Mouse (Mus musculus): Measurements from ENCODE around the gene Zmynd15. TPM values are rescaled to one million over a fixed set of nuclear protein-coding genes. Genes with fewer than 3 reads are reported as not detected.
"Not testable (repeated sequence)": the region's sequence is repeated elsewhere in the genome, so short reads cannot be mapped to it uniquely, and the experiment has no call there.

Zmynd15 gene
- polyA plus RNA-seq, 1 experiment from 2014 or later: 1.0 TPM

DNA sequence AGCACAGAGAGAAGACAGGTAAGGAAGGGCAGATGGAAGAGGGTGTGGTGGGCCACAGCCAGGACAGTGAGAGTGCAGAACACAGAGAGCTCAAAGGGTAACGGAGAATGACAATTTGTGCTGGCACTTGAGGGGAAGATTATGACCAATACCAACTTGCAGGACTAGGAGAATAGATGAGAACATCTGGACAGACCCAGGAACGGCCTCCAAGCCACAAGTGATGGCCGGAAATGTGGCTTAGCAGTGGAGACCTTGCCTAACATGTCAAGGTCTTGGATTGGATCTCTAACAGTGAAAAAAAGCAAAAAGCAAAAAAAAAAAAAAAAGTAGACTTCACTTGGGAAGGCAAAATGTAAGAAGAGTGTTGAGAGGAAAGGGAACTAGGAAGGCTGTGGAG lies 10.5 kb downstream of the Zmynd15 start:
- no peak for DNase-seq (ENCODE audit: low spot score)
- Histone ChIP-seq H3K9me3 (ENCODE audit: low read length) (no peaks in the 10 kb centered on the region), H3K27me3 (replicated peaks; ENCODE audit: insufficient read depth, low read length) (no peaks in the 10 kb centered on the region), H3K4me3 (ENCODE audit: low read depth, low read length) (no peak overlapping the region), H3K4me2 (replicated peaks; ENCODE audit: low read depth, low read length) (no peak overlapping the region), H3K4me1 (ENCODE audit: insufficient read depth, low read depth, low read length) (peaks cover 6% of the 10 kb centered on the region; the same call in 1 of the 2 replicates), H3K27ac (ENCODE audit: low read length) (no peak overlapping the region), H3K9ac (replicated peaks; ENCODE audit: low read depth) (no peak overlapping the region), H3K36me3 (ENCODE audit: insufficient read depth, low read length) (no peaks in the 10 kb centered on the region)
- WGBS: 86% methylated on average over 3 of the region's 3 CpGs
- no peak for TF ChIP-seq EP300 (IDR thresholded peaks at IDR 0.05)
- ATAC-seq: no peak

DNA sequence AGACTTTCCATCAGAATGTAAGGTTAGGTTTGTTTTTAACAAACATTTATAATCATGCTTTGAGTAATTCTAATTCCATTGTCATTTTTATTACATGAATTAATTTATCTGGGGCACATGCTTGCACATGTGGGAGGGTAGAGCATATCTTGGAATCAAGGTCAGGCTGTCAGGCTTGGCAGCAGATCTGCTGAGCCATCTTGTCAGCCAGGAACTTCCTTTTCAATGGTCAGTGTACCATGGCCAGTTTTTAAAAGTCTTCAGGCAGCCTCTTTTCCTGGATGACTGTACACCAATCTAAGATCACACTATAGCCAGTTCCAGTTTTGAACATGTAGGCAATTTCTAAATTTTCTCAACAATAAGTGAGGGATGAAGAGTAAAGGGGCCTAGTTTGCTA lies 13.5 kb downstream of the Zmynd15 start:
- DNase-seq (ENCODE audit: low spot score) (no peak), ATAC-seq (no peak)
- TF ChIP-seq CTCF (IDR thresholded peaks at IDR 0.05) (no peak), EP300 (IDR thresholded peaks at IDR 0.05) (no peak)
- H3K9ac ChIP-seq (replicated peaks; ENCODE audit: low read depth): no peak overlapping the region
- no peak overlapping the region for H3K27ac ChIP-seq (ENCODE audit: low read length)
- no peaks in the 10 kb centered on the region for H3K36me3 ChIP-seq (ENCODE audit: insufficient read depth, low read length)
- no peaks in the 10 kb centered on the region for H3K9me3 ChIP-seq (ENCODE audit: low read length)
- no peaks in the 10 kb centered on the region; the same call in 1 of the 2 replicates for H3K4me1 ChIP-seq (ENCODE audit: insufficient read depth, low read depth, low read length)
- no peak overlapping the region for H3K4me2 ChIP-seq (replicated peaks; ENCODE audit: low read depth, low read length)
- no peak overlapping the region for H3K4me3 ChIP-seq (ENCODE audit: low read depth, low read length)
- no peaks in the 10 kb centered on the region for H3K27me3 ChIP-seq (replicated peaks; ENCODE audit: insufficient read depth, low read length)

DNA sequence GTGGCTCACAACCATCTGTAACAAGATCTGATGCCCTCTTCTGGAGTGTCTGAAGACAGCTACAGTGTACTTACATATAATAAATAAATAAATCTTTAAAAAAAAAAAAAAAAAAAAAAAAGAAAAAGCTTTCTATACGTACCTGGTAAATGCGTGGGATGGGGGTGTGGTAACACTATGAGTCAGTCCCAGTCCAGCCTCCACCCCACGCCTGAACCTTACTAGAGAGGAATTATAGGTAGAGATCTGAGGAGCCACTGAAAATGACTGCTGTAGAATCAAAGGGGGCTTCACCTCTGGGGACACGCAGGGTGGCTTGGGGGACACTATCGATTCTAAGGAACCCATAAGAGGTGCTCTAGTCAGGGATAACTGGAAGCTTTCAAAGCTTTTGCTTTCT lies 14.1 kb downstream of the Zmynd15 start:
- not testable (repeated sequence) for H3K36me3 ChIP-seq (ENCODE audit: insufficient read depth, low read length); H3K9me3 ChIP-seq (ENCODE audit: low read length); ATAC-seq; H3K4me3 ChIP-seq (ENCODE audit: low read depth, low read length); H3K9ac ChIP-seq (replicated peaks; ENCODE audit: low read depth); DNase-seq (ENCODE audit: low spot score); H3K4me1 ChIP-seq (ENCODE audit: insufficient read depth, low read depth, low read length); H3K4me2 ChIP-seq (replicated peaks; ENCODE audit: low read depth, low read length); H3K27me3 ChIP-seq (replicated peaks; ENCODE audit: insufficient read depth, low read length); H3K27ac ChIP-seq (ENCODE audit: low read length)
- WGBS: 89% methylated on average over 5 of the region's 5 CpGs

DNA sequence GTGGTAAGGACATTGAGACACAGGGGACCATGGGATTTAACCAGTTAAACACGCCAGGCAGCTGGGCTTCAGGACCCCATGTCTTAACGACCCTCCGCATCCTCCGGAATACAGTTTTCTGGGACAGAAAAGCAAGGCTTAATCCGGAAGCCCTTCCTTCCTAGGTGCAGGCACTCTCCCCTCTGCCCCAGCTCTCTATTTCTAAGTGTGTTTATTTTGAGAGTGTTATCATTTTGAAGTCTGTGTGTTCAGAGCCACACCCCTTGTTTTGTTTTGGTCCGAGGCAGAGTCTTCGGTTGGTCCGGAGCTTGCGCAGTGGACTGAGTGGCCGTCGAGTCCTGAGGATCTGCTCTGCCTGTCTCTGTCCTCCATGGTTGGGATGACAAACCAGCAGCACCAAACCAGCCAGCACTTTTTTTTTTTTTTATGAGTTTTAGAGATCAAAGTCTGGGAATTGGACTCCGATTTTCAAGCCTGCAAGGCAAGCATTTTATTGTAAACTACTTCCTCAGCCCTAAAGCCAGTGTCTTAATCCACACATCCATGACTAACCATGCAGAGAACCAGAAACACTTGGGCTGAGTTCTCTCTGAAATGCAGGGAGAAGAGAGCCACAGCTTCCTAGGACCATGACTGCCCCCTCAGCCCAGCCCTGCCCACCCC lies 15.8 kb downstream of the Zmynd15 start:
- WGBS: 35% methylated on average over 12 of the region's 12 CpGs
- ATAC-seq: no peak

DNA sequence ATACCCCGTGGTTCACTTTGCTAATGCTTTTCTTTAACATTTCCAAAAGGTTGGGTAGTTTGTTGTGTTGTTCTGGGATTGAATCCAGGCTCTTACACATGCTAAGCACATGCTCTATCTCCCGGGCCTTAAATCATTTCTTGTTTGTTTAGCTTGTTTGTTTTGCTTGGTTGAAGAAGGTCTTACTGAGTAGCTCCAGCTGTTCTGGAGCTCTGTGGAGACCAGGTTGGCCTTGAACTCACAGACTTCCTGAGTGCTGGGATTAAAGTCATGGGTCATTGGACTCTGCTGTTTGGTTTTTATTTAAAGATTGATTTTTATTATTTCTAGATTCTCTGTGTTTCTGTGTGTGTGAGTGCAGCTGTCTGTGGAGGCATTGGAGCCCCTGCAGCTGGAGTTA lies 26.3 kb downstream of the Zmynd15 start:
- H3K27ac ChIP-seq (ENCODE audit: low read length): no peak overlapping the region
- H3K4me3 ChIP-seq (ENCODE audit: low read depth, low read length): no peak overlapping the region
- no peak for ATAC-seq
- H3K4me1 ChIP-seq (ENCODE audit: insufficient read depth, low read depth, low read length): no peaks in the 10 kb centered on the region
- no peak overlapping the region for H3K9ac ChIP-seq (replicated peaks; ENCODE audit: low read depth)
- no peaks in the 10 kb centered on the region for H3K9me3 ChIP-seq (ENCODE audit: low read length)
- H3K36me3 ChIP-seq (ENCODE audit: insufficient read depth, low read length): no peaks in the 10 kb centered on the region
- no peaks in the 10 kb centered on the region for H3K27me3 ChIP-seq (replicated peaks; ENCODE audit: insufficient read depth, low read length)
- TF ChIP-seq EP300 (IDR thresholded peaks at IDR 0.05) (no peak), CTCF (IDR thresholded peaks at IDR 0.05) (no peak)
- no peak overlapping the region for H3K4me2 ChIP-seq (replicated peaks; ENCODE audit: low read depth, low read length)
- DNase-seq (ENCODE audit: low spot score): no peak
- WGBS: 33% methylated on average over 2 of the region's 2 CpGs

More for the DNA sequence above, 15.8 kb downstream of the Zmynd15 start:
- no peak overlapping the region for H3K27ac ChIP-seq (ENCODE audit: low read length)
- no peak overlapping the region for H3K4me2 ChIP-seq (replicated peaks; ENCODE audit: low read depth, low read length)
- no peak overlapping the region for H3K4me3 ChIP-seq (ENCODE audit: low read depth, low read length)
- H3K36me3 ChIP-seq (ENCODE audit: insufficient read depth, low read length): no peaks in the 10 kb centered on the region
- H3K4me1 ChIP-seq (ENCODE audit: insufficient read depth, low read depth, low read length): no peaks in the 10 kb centered on the region
- no peaks in the 10 kb centered on the region for H3K9me3 ChIP-seq (ENCODE audit: low read length)
- H3K27me3 ChIP-seq (replicated peaks; ENCODE audit: insufficient read depth, low read length): no peaks in the 10 kb centered on the region
- no peak overlapping the region for H3K9ac ChIP-seq (replicated peaks; ENCODE audit: low read depth)
- TF ChIP-seq EP300 (IDR thresholded peaks at IDR 0.05): no peak
- no peak for TF ChIP-seq CTCF (IDR thresholded peaks at IDR 0.05)
- DNase-seq (ENCODE audit: low spot score): no peak

DNA sequence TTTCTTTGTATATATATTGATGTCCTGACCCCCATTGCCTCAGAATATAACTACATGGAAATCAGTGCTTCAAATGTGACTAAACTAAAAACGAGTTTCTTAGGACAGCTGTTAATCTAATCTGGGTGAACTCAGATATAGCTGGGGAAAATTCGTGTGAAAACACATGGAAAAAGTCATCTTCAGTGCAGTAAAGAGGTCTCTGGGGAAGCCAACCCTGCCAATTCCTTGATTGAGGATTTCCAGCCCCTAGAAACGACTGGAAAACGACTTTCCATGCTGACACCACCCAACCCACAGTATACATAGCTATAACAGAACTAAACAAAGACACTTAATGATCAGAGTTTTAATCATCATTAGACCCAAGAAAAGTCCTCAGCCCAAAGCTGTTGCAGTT lies 28.6 kb downstream of the Zmynd15 start:
- H3K27me3 ChIP-seq (replicated peaks; ENCODE audit: insufficient read depth, low read length): no peaks in the 10 kb centered on the region
- DNase-seq (ENCODE audit: low spot score) (no peak), ATAC-seq (no peak)
- TF ChIP-seq EP300 (IDR thresholded peaks at IDR 0.05) (no peak), CTCF (IDR thresholded peaks at IDR 0.05) (no peak)
- H3K4me3 ChIP-seq (ENCODE audit: low read depth, low read length): no peak overlapping the region
- H3K36me3 ChIP-seq (ENCODE audit: insufficient read depth, low read length): no peaks in the 10 kb centered on the region
- H3K4me1 ChIP-seq (ENCODE audit: insufficient read depth, low read depth, low read length): no peaks in the 10 kb centered on the region
- whole genome bisulfite sequencing: 37% methylated on average over 4 of the region's 4 CpGs
- H3K4me2 ChIP-seq (replicated peaks; ENCODE audit: low read depth, low read length): no peak overlapping the region
- no peak overlapping the region for H3K27ac ChIP-seq (ENCODE audit: low read length)
- no peak overlapping the region for H3K9ac ChIP-seq (replicated peaks; ENCODE audit: low read depth)
- no peaks in the 10 kb centered on the region for H3K9me3 ChIP-seq (ENCODE audit: low read length)

DNA sequence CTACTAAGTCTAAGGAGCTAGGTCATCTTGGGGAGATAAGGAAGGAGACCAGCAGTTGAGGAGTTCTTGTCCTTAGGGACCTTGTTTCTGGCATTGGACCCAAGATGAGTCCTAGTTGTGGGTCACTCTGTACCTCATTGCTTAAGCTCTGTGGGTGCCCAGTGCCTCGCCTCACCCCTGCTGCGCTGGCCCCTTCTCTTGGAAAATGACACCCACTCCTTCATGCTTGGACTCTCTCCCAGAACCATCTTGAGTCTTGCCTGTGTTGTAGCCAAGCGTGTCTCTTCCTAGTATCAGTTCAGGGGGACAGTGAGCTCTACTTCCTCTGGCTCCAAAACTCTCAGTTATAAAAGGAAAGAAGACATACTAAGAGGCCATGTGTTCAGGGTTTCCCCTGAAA lies 29.9 kb downstream of the Zmynd15 start:
- Histone ChIP-seq H3K4me2 (replicated peaks; ENCODE audit: low read depth, low read length) (no peak overlapping the region), H3K9me3 (ENCODE audit: low read length) (no peaks in the 10 kb centered on the region), H3K36me3 (ENCODE audit: insufficient read depth, low read length) (no peaks in the 10 kb centered on the region), H3K27me3 (replicated peaks; ENCODE audit: insufficient read depth, low read length) (no peaks in the 10 kb centered on the region), H3K27ac (ENCODE audit: low read length) (no peak overlapping the region), H3K4me3 (ENCODE audit: low read depth, low read length) (no peak overlapping the region), H3K9ac (replicated peaks; ENCODE audit: low read depth) (no peak overlapping the region), H3K4me1 (ENCODE audit: insufficient read depth, low read depth, low read length) (no peaks in the 10 kb centered on the region)
- ATAC-seq (no peak), DNase-seq (ENCODE audit: low spot score) (no peak)
- WGBS: 82% methylated on average over 3 of the region's 3 CpGs
- no peak for TF ChIP-seq EP300 (IDR thresholded peaks at IDR 0.05)
- no peak for TF ChIP-seq CTCF (IDR thresholded peaks at IDR 0.05)

Measured in lung, postnatal 0 days (tissue).